Mouse (Mus musculus): ENCODE data around the gene Syndig1.

The Syndig1 gene

DNA sequence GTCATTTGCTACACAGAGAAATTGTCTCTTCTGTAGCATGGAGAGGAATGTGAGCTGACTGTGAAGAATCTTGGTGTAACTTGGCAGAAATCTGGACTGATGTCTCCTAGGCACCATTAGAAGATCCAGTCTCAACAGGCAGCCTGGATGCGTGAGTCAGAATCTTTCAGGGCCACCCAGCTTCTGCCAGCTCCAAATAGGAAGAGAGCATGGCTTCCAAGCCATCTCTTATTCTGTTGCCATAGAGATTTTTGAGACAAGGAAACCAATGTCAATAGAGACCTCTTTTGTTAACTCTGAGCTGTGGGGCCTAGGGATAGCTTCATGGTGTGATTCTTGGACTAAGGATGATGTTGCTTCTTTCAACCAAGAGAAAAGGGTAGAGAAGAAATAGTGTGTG is 151.4 kb downstream of the Syndig1 start:
- DNase-seq (ENCODE audit: low spot score in 2 of 2): no peak

DNA sequence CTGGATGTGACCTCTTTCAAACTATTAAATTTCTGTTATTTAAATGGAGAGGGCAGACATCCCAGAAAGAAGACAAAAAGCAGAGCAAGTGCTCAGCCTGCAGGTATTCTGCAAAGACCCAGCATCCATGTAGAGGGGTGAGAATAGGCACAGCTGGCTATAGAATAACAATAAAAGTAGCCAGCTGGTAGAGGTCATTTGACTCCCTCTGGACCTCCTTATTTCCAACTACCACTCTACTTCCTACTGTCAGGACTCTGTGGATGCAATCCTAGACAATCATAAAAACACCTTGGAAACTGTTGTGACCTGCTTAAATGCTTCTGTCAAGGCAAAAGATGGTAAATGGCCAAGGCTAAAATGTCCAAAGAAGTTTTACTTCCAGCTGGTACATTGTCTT is 153.5 kb downstream of the Syndig1 start:
- DNase-seq (ENCODE audit: low spot score in 2 of 2): no peak

DNA sequence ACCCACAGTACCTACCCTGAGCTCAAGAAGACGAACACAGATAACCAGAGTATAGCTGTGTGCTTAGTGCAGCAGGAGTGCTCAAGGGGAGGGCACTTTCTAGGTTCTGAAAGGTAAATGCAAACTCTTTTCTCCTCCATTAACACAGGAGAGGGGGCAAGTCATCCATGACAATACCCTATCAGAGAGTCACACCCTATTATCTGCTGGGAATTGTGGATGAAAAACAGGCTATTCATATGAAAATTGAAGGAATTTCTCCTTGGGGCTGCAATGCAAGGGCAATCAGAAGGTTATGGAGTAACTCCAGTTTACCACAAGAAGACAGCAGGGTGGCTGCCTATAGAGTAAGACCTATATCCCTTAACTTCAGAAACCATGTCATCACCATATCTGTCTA is 154.1 kb downstream of the Syndig1 start:
- DNase-seq (ENCODE audit: low spot score in 2 of 2): no peak

DNA sequence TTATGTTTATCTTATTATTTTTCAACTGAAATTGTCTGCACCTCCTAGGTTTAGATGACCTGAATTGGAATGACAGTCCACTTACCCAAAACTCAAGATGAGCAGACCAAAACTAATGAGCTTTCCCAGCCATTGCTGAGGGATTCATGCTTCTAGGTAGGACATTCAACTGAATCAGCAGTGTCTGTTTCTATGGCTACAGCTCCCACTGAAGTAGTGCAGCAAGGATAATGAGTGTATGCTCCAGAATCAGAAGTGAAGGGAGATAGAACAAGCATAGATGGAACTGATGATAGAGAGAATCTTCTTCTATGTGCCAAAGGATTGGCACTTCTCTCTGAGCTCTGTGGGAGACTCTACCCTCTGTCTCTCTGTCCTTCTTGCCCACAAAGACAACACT is 158.6 kb downstream of the Syndig1 start:
- no peak for DNase-seq (ENCODE audit: low spot score in 2 of 2)

DNA sequence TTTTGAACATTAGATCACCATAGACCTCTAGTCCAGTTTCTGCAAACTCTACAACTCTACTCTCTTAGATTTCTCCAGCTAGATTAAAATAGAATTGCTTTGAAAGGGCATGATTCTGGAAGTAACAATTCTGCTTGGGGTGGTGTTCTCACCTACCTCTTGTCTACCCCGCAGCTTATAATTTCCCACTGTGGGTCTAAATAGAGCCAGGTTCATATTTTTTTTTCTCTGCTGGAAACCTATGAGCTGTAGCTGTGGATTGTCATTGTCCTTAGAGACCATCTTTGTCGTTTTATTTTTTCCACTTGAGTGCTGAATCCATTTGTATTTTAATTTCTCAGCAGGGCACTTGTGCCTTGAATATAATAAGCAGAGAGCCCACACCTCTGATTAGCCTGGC is 162.5 kb downstream of the Syndig1 start:
- no peak for DNase-seq (ENCODE audit: low spot score in 2 of 2)

DNA sequence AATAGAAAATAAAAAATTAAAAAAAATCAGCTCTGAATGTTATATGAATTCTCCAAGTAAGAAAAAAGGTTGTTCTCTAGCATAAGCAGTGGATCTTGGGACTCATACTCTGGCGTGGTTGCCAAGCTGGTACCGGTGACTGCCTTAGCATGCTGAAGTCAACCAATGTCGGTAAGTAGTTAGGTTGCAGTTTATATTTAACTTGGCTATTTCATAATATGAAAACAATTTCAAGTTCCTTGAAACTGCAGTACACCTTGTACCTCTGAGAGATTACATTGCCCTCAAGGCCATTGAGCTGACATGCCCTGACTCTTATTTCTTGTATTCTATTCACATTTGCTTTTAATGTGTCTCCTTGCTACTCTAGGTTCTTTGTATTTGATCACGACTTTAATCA is 163.9 kb downstream of the Syndig1 start:
- no peak for DNase-seq (ENCODE audit: low spot score in 2 of 2)

DNA sequence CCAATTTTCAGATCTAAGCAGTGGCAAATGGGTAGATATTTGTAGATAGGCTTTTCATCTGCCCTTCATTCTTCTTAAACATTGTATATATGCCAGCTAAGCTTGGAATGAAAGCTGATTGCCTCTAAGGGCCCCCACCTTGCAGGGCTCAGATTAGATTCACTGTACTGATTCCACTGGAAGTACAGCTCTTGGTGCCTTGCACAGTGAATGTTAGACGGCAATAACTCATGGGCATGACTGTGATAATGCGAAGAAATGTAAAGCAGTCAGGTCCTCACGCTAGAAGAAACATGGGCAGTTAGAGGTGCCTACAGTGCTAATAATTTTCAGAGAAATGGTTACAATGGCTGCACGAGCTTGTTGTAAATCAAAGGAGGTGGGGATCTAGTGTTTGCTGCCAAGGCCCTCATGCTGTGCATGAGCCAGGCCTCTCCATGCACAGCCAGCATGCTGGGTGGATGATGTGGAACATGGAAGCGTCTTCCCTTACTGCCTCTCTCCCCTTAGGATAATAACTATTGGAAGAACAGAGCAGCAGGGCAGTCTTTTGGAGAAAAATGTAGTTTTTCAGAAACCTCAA is 167.5 kb downstream of the Syndig1 start:
- no peak for DNase-seq (ENCODE audit: low spot score in 2 of 2)

DNA sequence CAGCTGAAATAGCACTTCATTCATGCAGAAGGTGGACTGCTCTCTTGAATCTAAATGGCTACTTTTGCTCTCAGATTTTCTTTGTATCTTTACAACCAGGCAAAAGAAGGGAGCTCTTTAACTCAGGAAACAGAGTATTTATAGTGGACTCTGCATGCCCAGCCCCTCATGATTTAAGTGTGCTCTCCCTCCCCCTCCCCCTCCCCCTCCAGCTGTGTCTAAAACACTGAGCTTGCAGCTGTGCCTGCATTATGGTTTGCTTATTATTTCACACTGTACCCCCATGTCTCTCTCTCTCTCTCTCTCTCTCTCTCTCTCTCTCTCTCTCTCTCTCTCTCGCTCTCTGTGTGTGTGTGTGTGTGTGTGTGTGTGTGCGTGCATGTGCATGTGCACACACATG is 168.6 kb downstream of the Syndig1 start:
- DNase-seq (ENCODE audit: low spot score in 2 of 2): no peak

DNA sequence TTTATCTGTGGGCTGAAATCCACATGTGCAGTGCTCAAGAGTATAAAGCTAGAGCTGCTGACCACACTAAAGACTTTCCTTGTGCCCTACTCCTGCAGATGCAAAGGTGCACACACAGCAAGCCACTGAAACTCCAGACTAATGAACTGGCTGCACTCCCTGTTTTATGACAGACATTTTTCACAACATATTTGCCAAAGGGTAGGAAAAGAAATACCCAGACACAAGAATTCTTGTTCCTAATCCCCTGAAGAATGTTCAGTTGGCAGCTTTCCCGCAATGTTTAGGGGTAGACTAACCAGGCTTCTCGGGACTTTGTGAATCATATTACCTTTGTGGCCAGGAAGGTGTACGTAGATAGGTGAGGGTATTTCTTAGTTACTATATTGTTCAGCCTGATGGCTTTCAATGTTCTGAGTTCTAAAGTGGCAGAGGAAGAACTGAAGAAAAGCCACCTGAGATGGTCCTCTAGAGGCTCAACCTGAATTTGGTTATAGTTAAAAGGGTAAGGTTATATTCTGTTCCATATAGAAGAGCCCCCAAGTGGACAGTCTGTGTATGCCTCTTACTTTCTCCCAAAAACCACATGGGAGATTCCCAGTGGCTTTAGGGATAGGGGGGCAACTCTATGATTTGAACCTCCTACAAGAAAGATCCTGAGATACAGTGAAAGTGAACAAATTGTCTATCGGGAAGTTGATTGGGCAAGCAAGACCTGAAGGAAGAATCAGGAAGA is 169.5 kb downstream of the Syndig1 start:
- DNase-seq (ENCODE audit: low spot score in 2 of 2): no peak

DNA sequence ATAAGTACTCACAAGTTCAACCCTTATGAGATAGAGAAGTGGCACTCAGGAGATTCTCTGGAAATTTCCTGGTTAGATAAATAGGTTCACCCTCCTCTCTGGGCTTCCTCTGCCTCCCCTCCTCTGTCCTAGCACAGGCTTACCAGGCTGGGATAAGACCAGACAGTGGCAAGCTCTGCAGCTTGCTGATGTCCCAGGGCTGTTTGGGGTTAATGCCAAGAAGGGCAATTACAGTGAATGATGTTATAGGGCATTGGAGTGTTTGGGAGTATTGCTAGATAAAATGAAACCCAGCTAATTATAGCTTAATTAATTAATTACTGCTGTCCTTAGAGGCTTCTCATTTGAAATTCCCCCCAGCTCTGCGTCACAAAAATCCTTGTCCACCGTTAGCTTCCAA is 171.6 kb downstream of the Syndig1 start:
- DNase-seq (ENCODE audit: low spot score in 2 of 2): no peak

DNA sequence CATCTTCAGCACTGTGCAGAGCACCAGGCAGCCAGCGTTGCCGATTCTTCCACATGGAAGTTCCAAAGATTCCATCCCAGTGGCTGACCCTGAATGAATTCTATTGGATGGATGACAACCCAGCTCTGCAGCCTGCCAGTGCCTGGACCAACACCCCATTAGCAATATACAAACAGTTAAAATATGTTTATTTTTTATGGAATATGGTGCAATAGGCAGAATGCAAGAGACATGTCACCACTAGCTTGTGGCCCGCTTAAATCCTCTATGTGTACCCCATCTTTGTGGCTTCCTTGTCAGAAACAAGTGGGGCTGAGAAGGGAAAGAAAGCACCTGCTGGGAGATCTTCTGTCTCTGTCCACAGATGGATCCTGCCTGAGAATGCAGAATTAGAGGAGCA is 174.5 kb downstream of the Syndig1 start:
- DNase-seq (ENCODE audit: low spot score in 2 of 2): no peak

DNA sequence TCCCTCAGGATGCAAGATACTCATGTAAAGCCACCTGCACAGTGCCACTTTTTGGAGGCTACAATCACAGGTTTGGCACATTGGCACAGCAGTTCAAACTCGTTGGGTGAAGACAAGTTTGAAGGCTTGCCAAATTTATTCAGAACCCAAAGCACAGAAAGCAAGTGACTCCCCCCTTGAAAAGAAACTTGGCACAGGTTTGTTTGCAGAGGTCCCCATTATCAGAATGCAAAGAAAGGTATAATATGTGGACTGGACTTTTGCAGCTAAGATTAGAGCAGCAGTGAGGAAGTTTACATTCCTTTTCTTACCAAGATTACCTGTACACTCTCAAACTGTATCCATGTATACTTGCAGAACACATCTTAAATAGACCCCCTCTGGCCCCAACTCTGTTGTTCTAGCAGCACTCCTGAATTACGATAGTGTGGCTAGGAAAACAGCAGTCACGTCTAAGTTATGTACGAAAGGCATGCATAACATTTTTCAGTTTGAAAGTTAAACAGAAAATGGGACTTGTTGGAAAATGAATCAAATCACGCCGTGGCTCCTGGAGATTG is 183.9 kb downstream of the Syndig1 start:
- DNase-seq (ENCODE audit: low spot score in 2 of 2): no peak

DNA sequence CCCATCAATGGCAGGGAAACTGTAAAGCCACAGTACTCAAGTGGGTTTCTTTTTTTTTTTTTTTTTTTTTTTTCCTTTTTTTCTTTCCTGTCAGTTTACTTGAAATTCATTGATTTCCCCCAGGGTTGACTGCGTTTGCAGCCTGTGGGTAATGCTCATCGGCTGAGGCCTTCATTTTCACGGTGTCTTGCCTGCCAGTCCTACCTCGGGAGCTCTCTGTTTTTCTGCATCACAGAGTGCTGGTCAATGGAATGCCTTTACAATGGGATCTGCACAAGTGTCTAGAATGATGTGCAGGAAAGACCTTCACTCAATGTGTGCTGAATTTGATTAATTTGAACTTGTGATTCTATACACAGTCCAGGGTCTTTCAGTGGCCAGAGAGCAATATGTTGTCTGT is 184.8 kb downstream of the Syndig1 start:
- DNase-seq (ENCODE audit: low spot score in 2 of 2): no peak

DNA sequence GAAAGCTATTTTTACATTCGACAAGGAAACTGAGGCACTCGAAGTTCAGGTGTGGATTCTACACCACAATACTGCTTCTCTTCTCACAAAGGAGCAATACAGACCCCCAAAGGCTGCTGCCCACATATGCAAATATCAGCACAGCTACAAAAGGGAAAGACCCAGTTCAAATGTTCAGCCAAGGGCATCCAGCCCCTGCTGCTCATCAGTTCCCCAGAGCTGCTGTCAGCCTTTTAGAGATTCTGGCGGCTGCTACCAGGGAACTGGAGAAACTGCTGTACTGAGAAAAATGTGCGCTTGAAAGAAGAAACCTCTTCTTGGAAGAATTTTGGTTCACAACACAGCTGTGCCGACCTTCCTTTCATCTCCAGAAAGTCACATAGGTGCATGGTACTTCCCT is 187.3 kb downstream of the Syndig1 start:
- no peak for DNase-seq (ENCODE audit: low spot score in 2 of 2)

DNA sequence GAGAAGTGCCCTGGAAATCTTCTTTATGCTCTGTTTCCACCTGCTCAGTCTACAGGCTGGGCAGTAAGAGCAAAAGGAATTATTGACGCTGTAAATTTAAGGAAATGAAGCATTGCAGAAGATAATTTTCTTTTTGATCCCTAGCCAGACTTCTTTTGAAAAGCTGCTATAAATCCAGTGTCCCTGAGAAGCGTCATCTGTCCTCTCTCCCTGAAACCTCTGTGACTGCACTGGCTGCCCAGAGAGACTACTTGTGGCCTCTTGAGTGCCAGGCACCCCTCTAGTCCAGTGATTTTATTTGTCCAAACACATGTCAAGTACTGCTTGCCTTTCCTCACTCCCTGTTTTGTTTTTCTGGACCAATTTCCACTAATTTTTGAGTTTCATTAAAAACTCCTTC is 191.7 kb downstream of the Syndig1 start:
- DNase-seq (ENCODE audit: low spot score in 2 of 2): no peak

DNA sequence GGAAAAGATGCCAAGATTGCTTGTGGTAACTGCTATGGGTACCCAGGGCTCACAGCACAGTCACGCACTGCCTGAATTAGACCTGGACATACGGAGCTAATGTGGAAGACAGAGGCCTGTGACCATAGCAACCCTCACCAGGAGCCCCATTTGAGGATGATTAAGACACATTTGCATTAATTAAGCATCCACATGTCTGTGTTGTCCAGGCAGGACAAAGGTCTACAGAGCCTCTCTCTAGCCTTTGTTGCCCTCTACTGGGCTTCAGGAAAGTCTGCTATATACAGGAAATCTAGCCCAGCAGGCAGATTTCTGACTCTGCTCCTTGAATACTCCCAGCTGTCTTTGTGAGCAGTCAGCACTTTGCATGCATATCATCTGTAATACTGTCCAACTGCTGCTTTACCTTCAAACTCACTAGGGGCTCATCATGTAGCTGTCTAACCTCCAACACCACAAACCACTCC is 194.9 kb downstream of the Syndig1 start:
- DNase-seq (ENCODE audit: low spot score in 2 of 2): no peak

DNA sequence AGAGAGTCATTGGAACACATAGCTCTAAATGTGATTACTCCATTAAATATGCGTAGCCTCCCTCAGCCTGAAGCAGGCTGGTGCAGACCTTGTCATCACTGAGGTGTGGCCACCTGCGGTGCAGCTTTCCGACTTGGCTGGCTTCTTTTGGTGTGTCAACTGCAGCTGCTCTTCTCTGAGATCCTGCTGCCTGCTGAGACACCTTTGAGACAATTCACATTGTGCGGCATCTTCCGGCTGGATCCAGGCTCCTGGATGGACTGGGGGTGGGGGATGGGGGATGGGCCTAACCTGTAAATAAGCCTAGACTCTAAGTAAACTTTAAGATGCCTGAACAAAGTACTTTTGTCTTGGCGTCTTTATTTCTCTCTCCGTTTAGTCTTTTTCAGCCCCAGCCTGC is 214.5 kb downstream of the Syndig1 start:
- DNase-seq (ENCODE audit: low spot score in 2 of 2): no peak

Measured in heart, adult 9 months (tissue).